Comparison of ENCODE assay signal across 8 mouse cellular contexts in genomic region chr19:16325911-16326310, GRCm38 (mm10).
A peak's percentile ranks its signal among the peaks of the same experiment; 100 is the strongest.
DNase-seq lines count a peak whose midpoint lies in the region; ATAC-seq and TF ChIP-seq lines count a peak whose summit lies in the region.

No protein-coding gene starts in this region.

- no peaks in the 10 kb centered on the region for H3K9me3 ChIP-seq in hindbrain, embryonic 11.5 days (ENCODE audit: control insufficient read depth, low read length)
- H3K9me3 ChIP-seq in midbrain, embryonic 13.5 days, result no peaks in the 10 kb centered on the region
- no peaks in the 10 kb centered on the region for H3K9me3 ChIP-seq in forebrain, postnatal 0 days (ENCODE audit: low read length)

- no peak for ATAC-seq in hindbrain, embryonic 11.5 days (ENCODE audit: low FRiP score)
- no peak for ATAC-seq in midbrain, embryonic 13.5 days
- ATAC-seq in forebrain, postnatal 0 days, result no peak

- 14% methylated on average over 8 of the region's 8 CpGs for WGBS in kidney, adult 2 months
- 60% methylated on average over 8 of the region's 8 CpGs for WGBS in hindbrain, embryonic 11.5 days
- WGBS in midbrain, embryonic 13.5 days, result 55% methylated on average over 8 of the region's 8 CpGs
- 48% methylated on average over 8 of the region's 8 CpGs for WGBS in forebrain, postnatal 0 days

- TF ChIP-seq CTCF in kidney, adult 2 months (conservative IDR thresholded peaks at IDR 0.05; ENCODE audit: insufficient read depth, insufficient read length, low read depth, low read length), result no peak
- no peak for TF ChIP-seq CTCF in forebrain, postnatal 0 days (IDR thresholded peaks at IDR 0.05; ENCODE audit: low read depth)

- H3K9ac ChIP-seq in hindbrain, embryonic 11.5 days (ENCODE audit: low read depth, low read length), result no peak overlapping the region
- no peak overlapping the region for H3K9ac ChIP-seq in midbrain, embryonic 13.5 days (replicated peaks)
- no peak overlapping the region for H3K9ac ChIP-seq in forebrain, postnatal 0 days

- peak overlapping the region; percentile 91 for H3K27ac ChIP-seq in kidney, adult 2 months (ENCODE audit: insufficient read depth, low read depth, low read length)
- H3K27ac ChIP-seq in hindbrain, embryonic 11.5 days (ENCODE audit: low read depth, low read length), result no peak overlapping the region
- H3K27ac ChIP-seq in midbrain, embryonic 13.5 days, result no peak overlapping the region
- no peak overlapping the region for H3K27ac ChIP-seq in forebrain, postnatal 0 days (ENCODE audit: low read depth, low read length)

- no peak overlapping the region for H3K4me3 ChIP-seq in kidney, adult 2 months (ENCODE audit: insufficient read depth, low read depth, low read length)
- H3K4me3 ChIP-seq in hindbrain, embryonic 11.5 days (ENCODE audit: low read depth, low read length), result no peak overlapping the region
- no peak overlapping the region for H3K4me3 ChIP-seq in midbrain, embryonic 13.5 days (replicated peaks)
- no peak overlapping the region for H3K4me3 ChIP-seq in forebrain, postnatal 0 days (ENCODE audit: low read depth, low read length)

- no peaks in the 10 kb centered on the region for H3K36me3 ChIP-seq in kidney, adult 2 months (ENCODE audit: control insufficient read depth, insufficient read depth, low read length)
- H3K36me3 ChIP-seq in hindbrain, embryonic 11.5 days (ENCODE audit: control insufficient read depth, insufficient read depth, low read length), result no peaks in the 10 kb centered on the region
- no peaks in the 10 kb centered on the region for H3K36me3 ChIP-seq in midbrain, embryonic 13.5 days
- no peaks in the 10 kb centered on the region for H3K36me3 ChIP-seq in forebrain, postnatal 0 days (ENCODE audit: insufficient read depth)

- H3K27me3 ChIP-seq in kidney, adult 2 months (replicated peaks; ENCODE audit: control insufficient read depth, insufficient read depth, low read length), result no peaks in the 10 kb centered on the region
- H3K27me3 ChIP-seq in hindbrain, embryonic 11.5 days (ENCODE audit: control insufficient read depth, insufficient read depth, low read length), result no peaks in the 10 kb centered on the region
- no peaks in the 10 kb centered on the region for H3K27me3 ChIP-seq in midbrain, embryonic 13.5 days
- no peaks in the 10 kb centered on the region for H3K27me3 ChIP-seq in forebrain, postnatal 0 days (ENCODE audit: insufficient read depth, low read length)

- no peak overlapping the region for H3K4me2 ChIP-seq in hindbrain, embryonic 11.5 days (replicated peaks; ENCODE audit: low read depth, low read length)
- no peak overlapping the region for H3K4me2 ChIP-seq in midbrain, embryonic 13.5 days (replicated peaks)
- no peak overlapping the region for H3K4me2 ChIP-seq in forebrain, postnatal 0 days (ENCODE audit: low read depth)

- DNase-seq in embryo, embryonic 11 days, result peak; percentile 26
- no peak for DNase-seq in embryo, embryonic 10.5 days (ENCODE audit: low spot score)
- DNase-seq in adrenal gland, postnatal 25 days, result peak; percentile 30
- peak; percentile 95 for DNase-seq in kidney, adult 2 months
- peak; percentile 82 for DNase-seq in lung, postnatal 36 days
- DNase-seq in hindbrain, embryonic 11.5 days (ENCODE audit: low spot score), result no peak
- DNase-seq in forebrain, postnatal 0 days, result no peak

- peaks cover 26% of the 10 kb centered on the region for H3K4me1 ChIP-seq in kidney, adult 2 months (ENCODE audit: control insufficient read depth, insufficient read depth, low read length)
- 0 out of 2 replicates have a peak, but pooled peaks cover 2% of the 10 kb centered on the region for H3K4me1 ChIP-seq in hindbrain, embryonic 11.5 days (replicated peaks; ENCODE audit: control insufficient read depth, insufficient read depth, low read length)
- H3K4me1 ChIP-seq in midbrain, embryonic 13.5 days (replicated peaks), result peaks cover 39% of the 10 kb centered on the region
- H3K4me1 ChIP-seq in forebrain, postnatal 0 days (ENCODE audit: insufficient read depth), result peaks cover 22% of the 10 kb centered on the region

- TF ChIP-seq POLR2A in kidney, adult 2 months (IDR thresholded peaks at IDR 0.05; ENCODE audit: low read depth, low read length), result no peak

Comparison
In these comparisons a context has a peak if more than half of its experiments do, and no peak if none do; other contexts are left out.
1. DNase-seq: peak in embryo, embryonic 11 days (single experiment), adrenal gland, postnatal 25 days (single experiment), kidney, adult 2 months (single experiment) and lung, postnatal 36 days (single experiment); none in embryo, embryonic 10.5 days (single experiment), hindbrain, embryonic 11.5 days (single experiment) and forebrain, postnatal 0 days (single experiment).